Mouse (Mus musculus): ENCODE measurements around the gene Scly.

Scly gene

GRCm38 (mm10) chr1:91299707-91300426 is 1.7 kb downstream of the Scly start:
- DNase-seq (ENCODE audit: low read depth) = peak; percentile 74

- no peak for DNase-seq (ENCODE audit: low read depth)
Observed at GRCm38 (mm10) chr1:91301206-91301920, 3.2 kb downstream of the Scly start.

GRCm38 (mm10) chr1:91302021-91302420 is 3.9 kb downstream of the Scly start:
- no peak for DNase-seq (ENCODE audit: low read depth)

- DNase-seq (ENCODE audit: low read depth) = no peak
Observed at GRCm38 (mm10) chr1:91304621-91305020, 6.5 kb downstream of the Scly start.

DNA sequence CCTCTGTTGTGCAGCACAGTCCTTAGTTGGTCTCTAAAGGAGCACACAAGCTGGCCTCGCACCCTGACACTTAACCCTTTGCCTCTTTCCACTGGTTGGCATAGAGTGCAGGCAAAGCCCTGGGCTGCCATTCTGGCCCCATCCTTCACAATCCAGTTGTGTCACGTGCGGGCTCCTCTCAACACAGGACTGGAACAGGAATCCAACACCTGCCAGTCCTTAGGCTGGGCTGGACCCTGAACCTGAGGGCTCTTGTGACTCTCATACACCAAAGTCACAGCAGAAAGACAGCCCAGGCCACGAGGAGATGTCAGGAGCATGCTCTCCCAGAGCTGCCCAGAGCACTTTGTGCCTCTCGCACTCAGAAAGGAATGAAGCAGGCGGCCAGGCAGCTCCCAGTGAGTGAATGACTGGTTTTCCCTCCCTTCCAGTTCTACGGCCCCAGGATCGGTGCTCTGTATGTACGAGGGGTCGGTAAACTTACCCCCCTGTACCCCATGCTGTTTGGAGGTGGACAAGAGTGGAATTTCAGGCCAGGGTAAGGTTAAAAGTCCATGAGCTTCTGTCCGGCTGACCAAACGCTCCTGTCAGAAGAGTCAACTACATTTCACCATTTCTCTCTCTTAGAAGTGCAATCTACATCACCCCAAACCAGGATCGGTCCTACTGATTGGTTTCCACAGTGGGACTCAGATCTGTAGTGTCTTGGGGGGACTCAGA is 11.4 kb downstream of the Scly start:
- no peak for DNase-seq (ENCODE audit: low read depth)

- no peak for DNase-seq (ENCODE audit: low read depth)
Observed at GRCm38 (mm10) chr1:91312273-91312672, 14.1 kb downstream of the Scly start.

DNA sequence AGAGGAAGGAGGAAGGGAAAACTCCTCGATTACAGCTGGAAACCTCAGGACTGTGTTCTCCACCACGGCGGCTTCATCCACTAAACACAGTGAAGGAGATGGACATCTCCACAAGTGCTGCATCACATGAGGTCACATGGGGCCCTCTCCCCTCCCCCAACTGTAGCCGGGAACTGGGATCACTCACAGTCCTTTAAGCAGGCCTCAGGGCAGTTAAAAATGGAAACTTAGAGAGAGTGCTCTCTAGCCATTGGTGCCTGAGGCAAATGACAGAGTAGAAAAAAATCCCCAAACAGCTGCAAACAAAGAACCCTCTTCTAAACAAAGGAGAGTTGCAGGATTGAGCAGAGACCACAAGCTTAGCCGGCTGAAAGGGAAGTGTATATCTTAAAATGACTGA is 15.1 kb downstream of the Scly start:
- DNase-seq (ENCODE audit: low read depth) = no peak

DNA sequence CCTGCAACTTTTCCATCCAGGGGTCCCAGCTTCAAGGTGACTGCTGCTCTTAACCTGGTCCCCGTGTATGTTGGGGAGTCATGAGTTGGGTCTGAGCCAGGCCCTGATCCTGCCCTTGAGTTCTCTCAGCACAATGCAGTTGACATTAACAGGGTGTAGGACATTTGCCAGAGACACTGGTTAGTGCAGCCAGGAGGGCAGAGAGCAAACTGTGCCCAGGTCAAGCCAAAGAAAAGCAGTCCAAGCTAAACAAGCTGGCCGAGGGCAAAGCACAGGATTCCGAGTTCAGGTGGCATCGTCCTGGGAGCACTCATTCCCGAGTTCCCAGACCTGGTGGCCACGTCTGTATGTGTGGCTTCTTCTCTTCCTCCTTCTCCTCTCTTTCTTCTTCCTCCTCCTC is 19.5 kb downstream of the Scly start:
- no peak for DNase-seq (ENCODE audit: low read depth)

DNA sequence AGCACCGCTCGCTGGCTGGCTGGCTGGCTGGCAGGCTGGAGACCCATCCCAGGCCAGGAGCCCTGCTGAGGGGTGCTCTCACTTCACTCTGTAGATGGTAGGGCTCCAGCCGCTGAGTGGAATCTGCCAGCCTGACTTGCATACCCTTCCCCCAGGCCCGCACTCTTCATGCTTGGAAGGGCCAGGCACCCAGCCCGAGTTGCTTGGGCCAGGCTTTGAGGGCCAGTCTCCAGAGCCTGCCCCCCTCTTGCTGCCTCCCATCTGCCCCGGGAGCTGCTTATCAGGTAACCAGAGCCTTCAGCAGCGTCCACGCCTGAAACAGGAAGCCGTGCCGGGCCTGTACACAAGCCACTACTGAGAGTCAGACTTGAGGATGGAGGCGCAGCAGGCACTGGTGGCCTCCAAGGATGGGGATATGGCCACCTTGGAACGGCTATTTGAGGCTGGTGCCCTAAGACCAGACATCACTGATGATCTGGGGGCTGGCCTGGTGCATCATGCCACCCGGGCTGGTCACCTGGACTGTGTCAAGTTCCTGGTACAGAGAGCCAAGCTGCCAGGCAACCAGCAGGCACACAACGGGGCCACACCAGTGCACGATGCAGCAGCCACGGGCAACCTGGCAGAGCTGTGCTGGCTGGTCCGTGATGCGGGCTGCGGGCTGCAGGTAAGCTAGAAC is 23.8 kb downstream of the Scly start, which contains the start of gene Espnl:
Gene Espnl, plus strand, starts transcription at position 316 of the 679 bp plus-strand sequence.
- peak; percentile 16 for DNase-seq (ENCODE audit: low read depth)

DNA sequence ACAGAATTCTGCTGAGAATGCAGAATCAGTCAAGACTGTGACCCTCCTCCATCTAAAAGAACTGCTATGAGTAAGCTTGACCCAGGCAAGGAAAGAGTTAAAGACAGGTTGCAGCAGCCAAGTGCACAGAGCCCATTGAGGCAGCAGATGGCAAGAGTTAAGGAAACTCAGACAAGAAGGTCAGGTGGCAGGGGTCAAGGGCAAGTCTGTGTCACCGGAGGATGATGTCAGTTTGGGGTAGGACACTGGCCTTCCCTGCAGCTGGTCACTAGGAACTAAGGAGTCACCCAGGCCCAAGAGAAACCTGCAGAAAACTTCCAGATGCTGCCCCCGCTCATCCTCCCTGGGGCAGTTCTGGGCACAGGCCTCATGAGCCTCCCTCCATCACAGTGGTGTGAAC is 26.5 kb downstream of the Scly start:
- no peak for DNase-seq (ENCODE audit: low read depth)

DNA sequence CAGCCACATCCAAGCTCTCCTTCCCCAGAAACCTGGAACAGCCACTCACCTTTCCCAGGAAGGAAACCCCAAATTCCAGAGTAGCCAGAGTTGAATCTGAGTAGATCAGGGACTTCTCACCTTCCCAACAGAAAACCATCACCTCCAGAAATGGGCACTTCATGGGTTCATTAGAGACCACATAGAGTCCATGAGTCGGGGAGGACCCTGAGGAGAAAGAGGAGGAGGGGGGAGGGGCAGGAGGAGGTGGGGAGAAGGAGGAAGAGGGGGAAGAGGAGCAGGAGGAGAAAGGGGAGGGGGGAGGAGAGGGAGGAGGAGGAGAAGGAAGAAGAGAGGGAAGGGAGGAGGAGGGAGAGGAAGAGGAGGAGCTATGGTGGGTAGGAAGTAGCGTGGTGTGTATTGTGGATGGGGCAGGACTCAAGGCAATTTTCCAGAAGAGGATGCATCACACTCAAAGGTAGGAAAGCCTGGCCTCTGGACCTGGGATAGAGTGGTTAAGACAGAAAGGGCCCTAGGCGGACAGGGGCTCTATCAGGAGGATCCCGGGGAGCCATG is 27.4 kb downstream of the Scly start:
- peak; percentile 67 for DNase-seq (ENCODE audit: low read depth)

- no peak for DNase-seq (ENCODE audit: low read depth)
Observed at GRCm38 (mm10) chr1:91332102-91332501, 34.0 kb downstream of the Scly start.

- DNase-seq (ENCODE audit: low read depth) = no peak
Observed at GRCm38 (mm10) chr1:91333582-91333981, 35.4 kb downstream of the Scly start.

GRCm38 (mm10) chr1:91337355-91337754 is 39.2 kb downstream of the Scly start:
- DNase-seq (ENCODE audit: low read depth) = no peak

- no peak for DNase-seq (ENCODE audit: low read depth)
Observed at GRCm38 (mm10) chr1:91344001-91344400, 45.9 kb downstream of the Scly start.

- no peak for DNase-seq (ENCODE audit: low read depth)
Observed at GRCm38 (mm10) chr1:91344921-91345685, 47.0 kb downstream of the Scly start.

DNA sequence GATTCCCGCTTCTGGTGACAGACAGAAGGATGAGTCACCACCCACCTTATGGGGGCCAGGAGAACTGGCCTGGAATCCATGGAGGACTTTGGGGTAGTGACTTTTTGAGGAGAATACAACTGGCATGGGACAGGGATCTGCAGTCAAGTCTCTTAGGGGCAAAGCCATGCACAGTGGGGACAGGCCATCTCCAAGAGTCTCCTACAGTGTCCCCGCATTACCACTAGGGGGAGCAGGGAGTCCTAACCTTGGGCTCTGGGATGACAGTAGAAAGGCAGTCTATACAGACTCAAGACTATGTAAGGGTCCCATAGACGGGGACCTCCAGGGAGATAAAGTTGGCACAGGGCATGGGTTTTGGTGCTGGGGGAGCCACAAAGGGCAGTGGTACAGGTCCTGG is 48.8 kb downstream of the Scly start:
- DNase-seq (ENCODE audit: low read depth) = peak; percentile 70

GRCm38 (mm10) chr1:91350841-91351240 is 52.7 kb downstream of the Scly start, which contains the start of gene Klhl30:
Gene Klhl30, plus strand, starts transcription at chr1:91351016.
- peak; percentile 33 for DNase-seq (ENCODE audit: low read depth)

GRCm38 (mm10) chr1:91351249-91351648 is 53.1 kb downstream of the Scly start:
- DNase-seq (ENCODE audit: low read depth) = no peak

- DNase-seq (ENCODE audit: low read depth) = peak; percentile 84
Observed at GRCm38 (mm10) chr1:91352277-91352676, 54.1 kb downstream of the Scly start.

GRCm38 (mm10) chr1:91356105-91356504 is 58.0 kb downstream of the Scly start:
- DNase-seq (ENCODE audit: low read depth) = no peak

All from 416B (cell line).